Mouse (Mus musculus): Measurements from ENCODE around the gene Ada. TPM values are rescaled to one million over a fixed set of nuclear protein-coding genes. Genes with fewer than 3 reads are reported as not detected.

The Ada gene
- polyA plus RNA-seq, 1 experiment from 2014 or later = 9.5 TPM

DNA sequence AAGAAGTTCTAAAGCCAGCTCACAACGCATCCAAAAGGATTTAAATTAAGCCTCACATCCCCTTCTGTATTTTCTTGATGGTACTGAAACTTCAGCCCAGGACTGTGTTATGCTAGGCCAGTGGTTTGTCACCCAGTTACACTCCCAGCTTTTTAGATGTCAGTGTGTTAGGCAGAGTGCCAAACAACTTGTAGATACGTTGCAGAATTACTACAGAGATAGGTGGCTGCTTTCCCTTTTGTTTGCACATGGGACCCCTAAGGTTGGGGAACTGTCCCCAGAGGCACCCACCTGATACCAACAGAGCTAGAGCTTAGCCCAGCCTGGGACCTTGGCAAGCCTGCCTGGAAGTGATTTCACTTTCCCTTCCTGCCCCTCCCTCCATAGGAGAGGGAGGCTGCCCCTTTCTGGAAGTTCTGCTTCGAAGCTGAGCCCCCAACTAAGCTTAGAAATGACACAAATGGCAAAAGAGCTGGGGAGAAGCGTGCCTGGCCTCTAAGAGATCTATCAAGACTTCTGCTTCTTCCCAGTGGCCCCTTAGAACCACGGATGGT is 39.4 kb downstream of the Ada start:
- H3K9ac ChIP-seq = no peak overlapping the region
- H3K4me3 ChIP-seq (ENCODE audit: low read depth, low read length) = no peak overlapping the region
- H3K27me3 ChIP-seq (ENCODE audit: insufficient read depth, low read length) = no peaks in the 10 kb centered on the region
- no peak for TF ChIP-seq CTCF (IDR thresholded peaks at IDR 0.05; ENCODE audit: low read depth)
- no peaks in the 10 kb centered on the region for H3K9me3 ChIP-seq (ENCODE audit: low read depth, low read length)
- H3K4me2 ChIP-seq = no peak overlapping the region
- DNase-seq (peak; percentile 11), ATAC-seq (ENCODE audit: insufficient read depth) (no peak)
- H3K4me1 ChIP-seq (ENCODE audit: insufficient read depth) = no peaks in the 10 kb centered on the region
- H3K36me3 ChIP-seq (ENCODE audit: insufficient read depth) = peaks cover 11% of the 10 kb centered on the region; the same call in 1 of the 2 replicates
- WGBS = 75% methylated on average over 5 of the region's 5 CpGs
- no peak overlapping the region for H3K27ac ChIP-seq (ENCODE audit: low read depth)

DNA sequence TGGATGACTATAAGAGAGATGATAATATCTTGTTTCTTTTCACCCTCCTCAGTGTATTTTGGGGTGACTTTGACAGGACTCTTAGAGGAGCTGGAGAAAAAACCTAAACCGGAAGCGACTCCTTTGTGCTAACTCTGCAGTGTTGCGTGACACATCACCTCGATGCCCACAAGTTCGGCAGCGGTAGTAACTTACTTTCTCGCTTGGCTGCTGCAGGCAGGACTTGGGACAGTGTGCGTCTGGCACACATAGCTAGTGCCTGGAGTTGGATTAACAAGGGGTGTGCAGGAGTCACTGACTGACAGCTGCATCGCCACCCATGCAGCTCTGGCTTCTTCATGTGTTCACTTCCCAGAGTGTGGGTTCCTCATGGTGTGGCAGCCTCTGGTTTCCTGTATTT is 40.0 kb downstream of the Ada start:
- Histone ChIP-seq H3K27me3 (ENCODE audit: insufficient read depth, low read length) (no peaks in the 10 kb centered on the region), H3K27ac (ENCODE audit: low read depth) (no peak overlapping the region), H3K4me1 (ENCODE audit: insufficient read depth) (no peaks in the 10 kb centered on the region), H3K4me2 (no peak overlapping the region), H3K36me3 (ENCODE audit: insufficient read depth) (peaks cover 11% of the 10 kb centered on the region; the same call in 1 of the 2 replicates), H3K9me3 (ENCODE audit: low read depth, low read length) (no peaks in the 10 kb centered on the region), H3K4me3 (ENCODE audit: low read depth, low read length) (no peak overlapping the region), H3K9ac (no peak overlapping the region)
- 84% methylated on average over 9 of the region's 9 CpGs for WGBS
- DNase-seq = no peak
- TF ChIP-seq CTCF (IDR thresholded peaks at IDR 0.05; ENCODE audit: low read depth) = no peak
- ATAC-seq (ENCODE audit: insufficient read depth) = no peak

DNA sequence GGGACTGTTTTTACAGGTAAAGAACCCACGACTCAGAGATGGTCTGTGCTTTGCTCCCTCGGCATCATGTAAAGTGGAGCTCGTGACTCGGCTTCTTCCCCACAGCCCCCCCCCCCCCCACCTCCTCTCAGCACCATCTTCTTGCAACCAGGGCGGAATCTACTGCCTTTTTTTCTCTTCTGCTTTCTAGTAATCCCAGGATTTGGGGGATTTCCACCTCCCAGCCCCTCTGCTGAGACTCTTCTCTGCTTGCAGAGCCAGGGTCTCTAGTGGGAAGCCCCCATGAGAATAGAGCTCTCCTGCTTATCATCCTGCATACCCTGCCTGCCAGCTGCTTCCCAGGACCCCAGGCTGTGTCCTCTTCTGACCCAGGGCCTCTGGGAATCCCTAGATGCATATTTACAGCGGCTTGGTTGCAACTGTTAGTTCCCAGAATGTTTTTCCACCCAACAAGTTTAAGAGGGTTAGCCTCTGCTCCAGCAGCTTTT is 41.2 kb downstream of the Ada start:
- H3K4me1 ChIP-seq (ENCODE audit: insufficient read depth) = no peaks in the 10 kb centered on the region
- 84% methylated on average over 6 of the region's 6 CpGs for WGBS

DNA sequence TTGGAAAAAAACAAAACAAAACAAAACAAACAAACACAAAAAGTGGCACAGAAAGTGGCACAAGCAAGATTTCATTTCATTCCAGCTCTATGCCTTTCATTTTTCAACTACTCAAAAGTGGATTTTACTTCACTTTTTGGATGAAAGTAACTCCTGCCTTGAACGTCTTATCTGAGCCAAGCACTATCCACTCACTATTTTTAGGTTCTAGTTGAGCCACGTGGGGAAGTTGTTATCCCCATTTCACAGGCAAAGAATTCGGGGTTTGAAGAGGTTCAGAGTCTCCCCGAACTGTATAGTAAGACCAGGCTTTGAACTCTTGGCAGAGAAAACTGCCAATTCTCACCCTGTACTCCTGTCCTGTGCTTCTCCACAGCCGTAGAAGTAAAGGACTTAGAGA is 41.7 kb downstream of the Ada start:
- Histone ChIP-seq H3K9me3 (ENCODE audit: low read depth, low read length) (no peaks in the 10 kb centered on the region), H3K4me1 (ENCODE audit: insufficient read depth) (no peaks in the 10 kb centered on the region), H3K4me2 (no peak overlapping the region), H3K36me3 (ENCODE audit: insufficient read depth) (peaks cover 11% of the 10 kb centered on the region; the same call in 1 of the 2 replicates), H3K27me3 (ENCODE audit: insufficient read depth, low read length) (no peaks in the 10 kb centered on the region), H3K9ac (no peak overlapping the region), H3K4me3 (ENCODE audit: low read depth, low read length) (no peak overlapping the region), H3K27ac (ENCODE audit: low read depth) (no peak overlapping the region)
- no peak for DNase-seq
- no peak for ATAC-seq (ENCODE audit: insufficient read depth)
- no peak for TF ChIP-seq CTCF (IDR thresholded peaks at IDR 0.05; ENCODE audit: low read depth)
- WGBS = 81% methylated on average over 5 of the region's 5 CpGs

More for the DNA sequence above, 41.2 kb downstream of the Ada start:
- TF ChIP-seq CTCF (IDR thresholded peaks at IDR 0.05; ENCODE audit: low read depth) = no peak
- Histone ChIP-seq H3K9me3 (ENCODE audit: low read depth, low read length) (no peaks in the 10 kb centered on the region), H3K4me3 (ENCODE audit: low read depth, low read length) (no peak overlapping the region), H3K27me3 (ENCODE audit: insufficient read depth, low read length) (no peaks in the 10 kb centered on the region), H3K36me3 (ENCODE audit: insufficient read depth) (peaks cover 11% of the 10 kb centered on the region; the same call in 1 of the 2 replicates), H3K27ac (ENCODE audit: low read depth) (no peak overlapping the region), H3K4me2 (no peak overlapping the region), H3K9ac (no peak overlapping the region)
- DNase-seq = no peak
- ATAC-seq (ENCODE audit: insufficient read depth) = no peak

DNA sequence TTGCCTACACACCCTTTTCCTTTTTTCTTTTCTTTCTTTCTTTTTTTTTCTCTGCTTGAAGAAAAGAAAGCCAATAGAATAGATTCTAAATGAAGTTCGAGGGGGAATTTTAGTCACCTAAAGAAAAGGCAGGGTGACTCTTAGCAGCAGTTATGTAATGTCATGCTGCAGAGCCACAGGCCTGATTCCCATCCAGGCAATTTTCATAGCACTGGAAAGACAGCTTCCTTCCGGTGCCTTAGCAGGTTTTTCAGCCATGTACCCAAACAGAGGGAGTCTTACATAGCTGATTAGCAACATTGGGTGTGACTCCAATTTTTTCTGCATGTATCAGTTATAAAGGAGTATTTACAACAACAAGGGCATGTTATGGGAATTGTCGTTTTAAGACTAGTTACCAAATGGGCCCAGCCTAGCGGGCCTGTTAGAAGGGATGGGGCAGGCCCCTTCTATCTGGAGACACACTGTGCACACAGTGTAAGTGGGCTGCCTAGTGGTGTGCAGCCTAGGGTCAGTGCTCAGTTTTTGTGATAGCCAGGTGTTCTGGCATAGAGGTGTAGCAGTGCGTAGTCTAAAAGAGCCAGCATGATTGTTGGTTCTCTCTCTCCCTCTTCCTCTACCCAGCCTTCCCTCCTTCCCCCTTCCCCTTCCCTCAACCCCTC is 46.3 kb downstream of the Ada start:
- WGBS = 87% methylated on average over 5 of the region's 5 CpGs
- H3K9me3 ChIP-seq (ENCODE audit: low read depth, low read length) = no peaks in the 10 kb centered on the region
- H3K9ac ChIP-seq = no peak overlapping the region
- no peak for ATAC-seq (ENCODE audit: insufficient read depth)
- H3K36me3 ChIP-seq (ENCODE audit: insufficient read depth) = no peaks in the 10 kb centered on the region
- H3K27ac ChIP-seq (ENCODE audit: low read depth) = no peak overlapping the region
- no peaks in the 10 kb centered on the region for H3K4me1 ChIP-seq (ENCODE audit: insufficient read depth)
- H3K27me3 ChIP-seq (ENCODE audit: insufficient read depth, low read length) = no peaks in the 10 kb centered on the region
- no peak overlapping the region for H3K4me3 ChIP-seq (ENCODE audit: low read depth, low read length)
- H3K4me2 ChIP-seq = no peak overlapping the region
- TF ChIP-seq CTCF (IDR thresholded peaks at IDR 0.05; ENCODE audit: low read depth) = no peak
- DNase-seq = no peak

DNA sequence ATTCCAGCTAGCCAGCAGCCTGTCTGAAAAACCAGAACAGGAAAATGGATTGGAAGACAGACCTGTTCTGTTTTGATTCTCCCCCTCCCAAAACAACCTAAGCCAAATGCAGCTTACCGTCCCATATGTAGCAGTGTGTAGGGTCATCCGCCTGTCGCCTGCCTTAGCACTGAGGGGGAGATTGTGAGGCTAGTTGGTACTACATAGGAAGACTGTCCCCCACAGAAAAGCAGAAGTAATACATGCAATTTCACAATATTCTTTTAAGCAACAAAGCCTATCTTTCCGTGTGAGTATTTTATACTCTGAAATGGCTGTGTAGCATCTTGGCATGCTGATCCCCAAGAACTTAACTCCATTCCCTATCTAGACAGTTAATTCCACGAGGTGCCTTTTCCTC is 47.1 kb downstream of the Ada start:
- H3K4me1 ChIP-seq (ENCODE audit: insufficient read depth) = no peaks in the 10 kb centered on the region
- no peak overlapping the region for H3K27ac ChIP-seq (ENCODE audit: low read depth)

DNA sequence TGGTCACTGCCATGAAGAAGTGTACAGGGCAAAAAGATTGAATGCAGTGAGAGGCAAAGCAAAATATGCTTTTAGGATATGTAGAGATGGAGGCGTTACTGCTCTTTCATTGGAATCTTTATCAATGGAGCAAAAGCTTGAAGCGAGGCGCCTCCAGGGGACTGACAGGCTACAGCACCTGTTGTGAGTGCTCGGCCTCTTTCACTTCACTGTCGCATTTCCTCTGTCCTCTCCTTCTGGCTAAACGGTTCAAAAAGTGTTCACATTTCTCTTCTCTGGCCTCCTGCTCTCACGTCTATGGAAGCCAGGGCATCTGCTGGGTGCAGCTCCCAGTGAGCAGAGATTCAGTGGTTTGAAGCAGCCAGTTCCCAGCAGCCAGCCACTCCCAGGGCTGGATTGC is 47.6 kb downstream of the Ada start:
- TF ChIP-seq CTCF (IDR thresholded peaks at IDR 0.05; ENCODE audit: low read depth) = no peak
- no peaks in the 10 kb centered on the region for H3K9me3 ChIP-seq (ENCODE audit: low read depth, low read length)
- H3K27me3 ChIP-seq (ENCODE audit: insufficient read depth, low read length) = no peaks in the 10 kb centered on the region
- H3K36me3 ChIP-seq (ENCODE audit: insufficient read depth) = no peaks in the 10 kb centered on the region
- no peaks in the 10 kb centered on the region; the same call in 1 of the 2 replicates for H3K4me1 ChIP-seq (ENCODE audit: insufficient read depth)
- no peak for ATAC-seq (ENCODE audit: insufficient read depth)
- DNase-seq = no peak
- no peak overlapping the region for H3K27ac ChIP-seq (ENCODE audit: low read depth)
- WGBS = 64% methylated on average over 7 of the region's 7 CpGs
- H3K4me2 ChIP-seq = no peak overlapping the region
- no peak overlapping the region for H3K9ac ChIP-seq
- no peak overlapping the region for H3K4me3 ChIP-seq (ENCODE audit: low read depth, low read length)

More for the DNA sequence above, 47.1 kb downstream of the Ada start:
- Histone ChIP-seq H3K4me2 (no peak overlapping the region), H3K9ac (no peak overlapping the region), H3K4me3 (ENCODE audit: low read depth, low read length) (no peak overlapping the region), H3K9me3 (ENCODE audit: low read depth, low read length) (no peaks in the 10 kb centered on the region), H3K36me3 (ENCODE audit: insufficient read depth) (no peaks in the 10 kb centered on the region), H3K27me3 (ENCODE audit: insufficient read depth, low read length) (no peaks in the 10 kb centered on the region)
- WGBS = 78% methylated on average over 5 of the region's 5 CpGs
- DNase-seq = no peak
- ATAC-seq (ENCODE audit: insufficient read depth) = no peak
- no peak for TF ChIP-seq CTCF (IDR thresholded peaks at IDR 0.05; ENCODE audit: low read depth)

Data from lung, embryonic 14.5 days (tissue).